Mouse (Mus musculus) embryonic facial prominence, embryonic 11.5 days (tissue): ENCODE measurements around the gene Zbtb25. TPM values are rescaled to one million over a fixed set of nuclear protein-coding genes. Genes with fewer than 3 reads are reported as not detected.

Source experiments
- ATAC-seq: fragments of 200-750 bp; cut with Nextera tagmentation; replicated peaks from 2 replicates; pipeline ENCODE4 v1.8.0; 2017; ENCODE audit warnings: low read depth; ENCODE audit not compliant: insufficient number of reproducible peaks, low FRiP score, low TSS enrichment
- DNase-seq: peaks from one replicate; pipeline ENCODE4 v3.0.0-alpha.2; 2015; ENCODE audit warnings: low spot score
- H3K27ac ChIP-seq: fragments of 300-500 bp; sonication (generic); replicated peaks from 2 replicates; pipeline ENCODE4 v1.5.1; 2014; ENCODE audit warnings: mild to moderate bottlenecking, low read depth, low read length, control low read depth
- H3K27me3 ChIP-seq: fragments of 300-500 bp; sonication (generic); 2 replicates; pipeline ENCODE4 v1.6.1; 2014; ENCODE audit warnings: mild to moderate bottlenecking, low read length, moderate library complexity, mixed read lengths; ENCODE audit not compliant: control insufficient read depth, insufficient read depth
- H3K36me3 ChIP-seq: fragments of 300-500 bp; sonication (generic); replicated peaks from 2 replicates; pipeline ENCODE4 v1.6.1; 2014; ENCODE audit warnings: low read depth, mild to moderate bottlenecking, low read length, moderate library complexity, mixed read lengths; ENCODE audit not compliant: control insufficient read depth, insufficient read depth
- H3K4me1 ChIP-seq: fragments of 300-500 bp; sonication (generic); 2 replicates; pipeline ENCODE4 v1.6.1; 2014; ENCODE audit warnings: low read length, mixed read lengths; ENCODE audit not compliant: control insufficient read depth, insufficient read depth
- H3K4me2 ChIP-seq: fragments of 300-500 bp; sonication (generic); 2 replicates; pipeline ENCODE4 v1.6.1; 2014; ENCODE audit warnings: low read depth, mild to moderate bottlenecking, control low read depth, low read length, moderate library complexity
- H3K4me3 ChIP-seq: fragments of 300-500 bp; sonication (generic); 2 replicates; pipeline ENCODE4 v1.5.1; 2014; ENCODE audit warnings: low read depth, low read length, control low read depth
- H3K9ac ChIP-seq: fragments of 300-500 bp; sonication (generic); replicated peaks from 2 replicates; pipeline ENCODE4 v1.6.1; 2014; ENCODE audit warnings: mild to moderate bottlenecking, control low read depth, low read length
- H3K9me3 ChIP-seq: fragments of 300-500 bp; sonication (generic); replicated peaks from 2 replicates; pipeline ENCODE4 v1.6.1; 2016; ENCODE audit warnings: mild to moderate bottlenecking, low read length, inconsistent platforms, mixed read lengths; ENCODE audit not compliant: control insufficient read depth
- WGBS: fragments of 180-500 bp; shearing (Covaris S2); extraction: QIAGEN DNeasy Blood & Tissue Kit; methylation state at CpG from one replicate; pipeline ENCODE4 v1.1.7; 2014; 5-methylcytosine and 5-hydroxymethylcytosine counted together
- polyA plus RNA-seq: library from polyadenylated mRNA; unstranded; fragments of >200 nt; fragmentation: Nextera tagmentation; extraction: Ambion mirVana; gene quantifications from 2 replicates; pipeline ENCODE4 v1.2.1, GENCODE M21; 2014

Zbtb25 gene
- polyA plus RNA-seq, 1 experiment from 2014 or later, result 21.2 TPM

GRCm38 (mm10) chr12:76308436-76308835 lies 61.0 kb downstream of the Zbtb25 start:
- 88% methylated on average over 5 of the region's 5 CpGs for WGBS
- Histone ChIP-seq H3K4me3 (no peak overlapping the region), H3K9ac (no peak overlapping the region), H3K27me3 (no peaks in the 10 kb centered on the region), H3K4me1 (no peaks in the 10 kb centered on the region), H3K27ac (no peak overlapping the region), H3K36me3 (no peaks in the 10 kb centered on the region; the same call in 1 of the 2 replicates), H3K4me2 (no peak overlapping the region), H3K9me3 (no peaks in the 10 kb centered on the region)
- ATAC-seq (no peak), DNase-seq (no peak)

- Histone ChIP-seq H3K9ac (no peak overlapping the region), H3K27ac (no peak overlapping the region), H3K4me2 (no peak overlapping the region), H3K4me1 (no peaks in the 10 kb centered on the region), H3K27me3 (no peaks in the 10 kb centered on the region), H3K4me3 (no peak overlapping the region), H3K9me3 (no peaks in the 10 kb centered on the region), H3K36me3 (no peaks in the 10 kb centered on the region; the same call in 1 of the 2 replicates)
- peak; percentile 10 for DNase-seq
- WGBS, result 53% methylated on average over 9 of the region's 9 CpGs
- no peak for ATAC-seq
Measured at GRCm38 (mm10) chr12:76307964-76308363, 61.4 kb downstream of the Zbtb25 start.

- no peaks in the 10 kb centered on the region; the same call in 1 of the 2 replicates for H3K36me3 ChIP-seq
- H3K4me1 ChIP-seq, result no peaks in the 10 kb centered on the region
- no peak overlapping the region for H3K9ac ChIP-seq
- H3K27ac ChIP-seq, result no peak overlapping the region
- WGBS, result 88% methylated on average over 9 of the region's 9 CpGs
- DNase-seq (no peak), ATAC-seq (peak; percentile 41; the same call in 1 of the 2 replicates)
- no peaks in the 10 kb centered on the region for H3K27me3 ChIP-seq
- no peaks in the 10 kb centered on the region for H3K9me3 ChIP-seq
- no peak overlapping the region for H3K4me3 ChIP-seq
- H3K4me2 ChIP-seq, result no peak overlapping the region
Measured at GRCm38 (mm10) chr12:76306852-76307561, 62.4 kb downstream of the Zbtb25 start.

DNA sequence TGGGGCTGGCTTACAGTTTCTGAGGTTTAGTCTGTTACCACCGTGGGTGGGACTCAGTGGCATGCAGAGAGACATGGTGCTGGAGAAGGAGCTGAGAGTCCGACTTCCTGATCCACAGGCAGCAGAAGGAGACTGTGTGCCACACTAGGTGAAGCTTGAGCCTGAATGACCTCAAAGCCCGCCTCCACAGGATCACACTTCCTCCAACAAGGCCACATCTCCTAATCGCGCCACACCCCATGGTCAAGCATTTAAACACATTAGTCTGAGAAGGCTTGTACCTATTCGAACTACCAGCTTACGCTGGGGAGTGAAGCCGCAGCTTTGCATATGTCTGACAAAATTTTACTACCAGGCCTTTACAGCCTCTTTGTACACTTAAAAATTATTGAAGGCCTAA lies 64.3 kb downstream of the Zbtb25 start:
- H3K27ac ChIP-seq, result no peak overlapping the region
- 90% methylated on average over 8 of the region's 8 CpGs for whole genome bisulfite sequencing
- no peak overlapping the region for H3K4me3 ChIP-seq

GRCm38 (mm10) chr12:76304199-76304598 lies 65.2 kb downstream of the Zbtb25 start:
- H3K4me2 ChIP-seq, result no peak overlapping the region
- no peak overlapping the region for H3K4me3 ChIP-seq
- no peaks in the 10 kb centered on the region for H3K4me1 ChIP-seq
- H3K27me3 ChIP-seq, result no peaks in the 10 kb centered on the region
- H3K27ac ChIP-seq, result no peak overlapping the region
- 87% methylated on average over 4 of the region's 4 CpGs for WGBS
- DNase-seq, result no peak
- H3K9me3 ChIP-seq, result no peaks in the 10 kb centered on the region
- H3K9ac ChIP-seq, result no peak overlapping the region
- no peak for ATAC-seq
- H3K36me3 ChIP-seq, result no peaks in the 10 kb centered on the region; the same call in none of the 2 replicates

More for the DNA sequence above, 64.3 kb downstream of the Zbtb25 start:
- no peak for ATAC-seq
- Histone ChIP-seq H3K36me3 (no peaks in the 10 kb centered on the region; the same call in none of the 2 replicates), H3K9me3 (no peaks in the 10 kb centered on the region), H3K9ac (no peak overlapping the region), H3K27me3 (no peaks in the 10 kb centered on the region), H3K4me2 (no peak overlapping the region), H3K4me1 (no peaks in the 10 kb centered on the region)
- DNase-seq, result no peak

GRCm38 (mm10) chr12:76303474-76303873 lies 65.9 kb downstream of the Zbtb25 start:
- H3K9ac ChIP-seq, result no peak overlapping the region
- 94% methylated on average over 11 of the region's 11 CpGs for WGBS
- no peak overlapping the region for H3K4me2 ChIP-seq
- H3K36me3 ChIP-seq, result no peaks in the 10 kb centered on the region; the same call in none of the 2 replicates
- no peaks in the 10 kb centered on the region for H3K27me3 ChIP-seq
- H3K27ac ChIP-seq, result no peak overlapping the region
- H3K9me3 ChIP-seq, result no peaks in the 10 kb centered on the region
- no peak for DNase-seq
- no peaks in the 10 kb centered on the region for H3K4me1 ChIP-seq
- no peak overlapping the region for H3K4me3 ChIP-seq
- no peak for ATAC-seq

GRCm38 (mm10) chr12:76300367-76300766 lies 69.0 kb downstream of the Zbtb25 start:
- no peaks in the 10 kb centered on the region for H3K4me1 ChIP-seq
- no peak for ATAC-seq
- no peak overlapping the region for H3K4me2 ChIP-seq
- no peak overlapping the region for H3K4me3 ChIP-seq
- H3K9me3 ChIP-seq, result no peaks in the 10 kb centered on the region
- DNase-seq, result no peak
- no peaks in the 10 kb centered on the region; the same call in none of the 2 replicates for H3K36me3 ChIP-seq
- no peak overlapping the region for H3K9ac ChIP-seq
- 92% methylated on average over 10 of the region's 10 CpGs for WGBS
- H3K27ac ChIP-seq, result no peak overlapping the region
- no peaks in the 10 kb centered on the region for H3K27me3 ChIP-seq

DNA sequence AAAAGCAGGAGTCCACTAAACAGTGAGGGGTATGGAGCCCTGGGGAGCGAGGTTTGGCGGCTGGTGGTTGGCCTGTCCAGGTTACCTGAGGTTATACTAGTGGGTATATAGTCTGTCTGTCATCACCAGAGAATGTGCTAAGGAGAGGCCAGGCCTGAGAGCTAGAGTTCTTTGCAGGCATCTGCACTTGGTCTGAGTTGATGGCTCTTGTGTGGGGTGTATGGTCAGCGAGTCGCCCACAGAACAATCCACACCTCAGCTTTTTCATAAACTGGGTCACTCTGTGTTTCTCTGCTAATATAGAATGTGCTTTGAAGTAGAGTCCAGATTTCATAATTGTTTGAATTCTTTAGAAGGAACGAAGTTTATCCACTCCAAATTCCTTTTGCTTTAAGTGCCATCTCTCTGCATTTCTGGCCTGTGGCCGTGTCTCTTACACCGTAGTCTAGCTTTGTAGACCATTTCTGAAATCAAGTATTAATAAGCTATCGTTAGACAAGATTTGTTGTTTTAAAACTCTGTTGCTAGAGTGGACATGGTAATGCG lies 70.0 kb downstream of the Zbtb25 start:
- Histone ChIP-seq H3K27me3 (no peaks in the 10 kb centered on the region), H3K27ac (no peak overlapping the region), H3K4me2 (no peak overlapping the region), H3K4me3 (no peak overlapping the region), H3K9me3 (no peaks in the 10 kb centered on the region), H3K36me3 (no peaks in the 10 kb centered on the region; the same call in none of the 2 replicates), H3K9ac (no peak overlapping the region), H3K4me1 (no peaks in the 10 kb centered on the region)
- WGBS, result 94% methylated on average over 9 of the region's 9 CpGs
- ATAC-seq (no peak), DNase-seq (no peak)
